ENCODE assay signal across 1 mouse cellular context in the genomic region with DNA sequence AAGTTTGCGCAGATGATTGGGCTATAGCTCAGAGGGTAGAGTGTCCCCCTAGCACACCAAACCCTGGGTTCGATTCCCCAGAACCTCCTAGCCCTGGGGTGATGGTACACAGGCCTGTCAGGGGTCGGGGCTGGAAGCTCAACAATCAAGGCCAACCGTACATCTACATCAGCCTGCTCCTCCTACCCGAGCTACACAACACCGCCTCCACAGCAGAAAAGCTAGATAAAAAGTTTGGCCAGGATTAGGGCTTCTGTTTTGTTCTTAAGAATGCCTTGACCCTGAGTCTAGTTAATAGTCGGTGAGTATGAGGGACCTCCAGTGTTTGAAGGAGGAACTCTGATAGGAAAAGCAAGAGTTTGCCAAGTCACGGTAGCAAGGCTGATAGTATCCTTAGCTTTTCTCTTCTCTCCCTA.
TF ChIP-seq lines count a peak whose summit lies in the region.

No protein-coding gene starts in this region.

TF ChIP-seq in MEL, 35 proteins besides CTCF, POLR2A, EP300 and RAD21 (continued from another document):
- TF ChIP-seq NRF1 (IDR thresholded peaks at IDR 0.05; ENCODE audit: insufficient read depth, low read depth, low read length, poor library complexity, severe bottlenecking) = no peak
- TF ChIP-seq ZMIZ1 (IDR thresholded peaks at IDR 0.05; ENCODE audit: low read depth, low read length) = no peak
- peak; percentile 15; the same call in 1 of the 2 replicates for TF ChIP-seq NELFE (IDR thresholded peaks at IDR 0.05; ENCODE audit: low read depth, low read length)
- no peak for TF ChIP-seq KAT2A (conservative IDR thresholded peaks at IDR 0.05; ENCODE audit: low read depth, low read length)
- peak; percentile 29; the same call in 1 of the 2 replicates for TF ChIP-seq ELF1 (IDR thresholded peaks at IDR 0.05; ENCODE audit: low read depth, low read length)
- TF ChIP-seq ETS1 (IDR thresholded peaks at IDR 0.05; ENCODE audit: low read depth, low read length) = 0 out of 2 replicates have a peak, but pooled peaks have one; percentile 13
- 0 out of 2 replicates have a peak, but pooled peaks have one; percentile 14 for TF ChIP-seq MAX (IDR thresholded peaks at IDR 0.05; ENCODE audit: low read length)
- TF ChIP-seq MAFK (IDR thresholded peaks at IDR 0.05; ENCODE audit: borderline replicate concordance, low read depth, low read length) = 0 out of 2 replicates have a peak, but pooled peaks have one; percentile 13
- no peak for TF ChIP-seq ZKSCAN1 (IDR thresholded peaks at IDR 0.05; ENCODE audit: low read depth, low read length)
- no peak for TF ChIP-seq POLR2AphosphoS5 (IDR thresholded peaks at IDR 0.05; ENCODE audit: borderline replicate concordance, low read depth, low read length)
- no peak for TF ChIP-seq SMC3 (IDR thresholded peaks at IDR 0.05; ENCODE audit: low read depth, low read length)
- no peak for TF ChIP-seq TAL1 (IDR thresholded peaks at IDR 0.05; ENCODE audit: low read length)
- no peak for TF ChIP-seq MXI1 (IDR thresholded peaks at IDR 0.05; ENCODE audit: low read depth, low read length)
- no peak for TF ChIP-seq JUND (IDR thresholded peaks at IDR 0.05; ENCODE audit: low read depth, low read length)
- TF ChIP-seq GABPA (IDR thresholded peaks at IDR 0.05; ENCODE audit: low read depth, low read length) = no peak
- TF ChIP-seq E2F4 (IDR thresholded peaks at IDR 0.05; ENCODE audit: borderline replicate concordance, low read depth, low read length) = no peak
- no peak for TF ChIP-seq USF2 (IDR thresholded peaks at IDR 0.05; ENCODE audit: borderline replicate concordance in 1 of 2, insufficient read depth in 1 of 2, low read depth in 1 of 2, low read length in 2 of 2)
- TF ChIP-seq MYC (IDR thresholded peaks at IDR 0.05; ENCODE audit: low read depth, low read length) = no peak; the same call in 1 of the 2 replicates
- no peak for TF ChIP-seq ZNF384 (IDR thresholded peaks at IDR 0.05; ENCODE audit: low read depth, low read length)
- peak; percentile 26; the same call in 1 of the 2 replicates for TF ChIP-seq MYB (IDR thresholded peaks at IDR 0.05; ENCODE audit: low read depth, low read length)
- TF ChIP-seq GATA1 (IDR thresholded peaks at IDR 0.05; ENCODE audit: low read depth, low read length) = peak; percentile 56
- TF ChIP-seq TBP (IDR thresholded peaks at IDR 0.05; ENCODE audit: low read depth, low read length) = no peak; the same call in 1 of the 2 replicates
